Mouse (Mus musculus): Measurements from ENCODE around the gene Gm20388.

DNA sequence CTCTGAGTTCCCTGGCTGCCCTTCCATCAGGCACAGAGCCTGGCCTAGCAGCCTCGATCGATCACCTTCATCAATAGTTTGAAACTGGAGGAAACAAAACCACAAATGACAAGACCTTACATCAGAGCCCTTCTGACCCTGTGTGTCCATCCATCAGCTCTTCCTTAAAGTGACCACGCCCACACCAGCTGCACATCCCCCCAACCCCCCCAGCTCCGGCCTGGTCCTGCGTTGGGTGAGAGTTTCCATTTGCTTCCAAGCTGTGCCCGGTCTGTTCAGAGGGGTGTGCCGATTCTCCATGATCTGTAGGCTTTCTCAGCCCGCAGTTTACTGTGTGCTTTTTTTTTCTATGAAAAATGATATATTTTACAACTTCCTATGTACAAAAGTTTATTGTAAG is 141.7 kb downstream of the Gm20388 start:
- TF ChIP-seq CTCF (IDR thresholded peaks at IDR 0.05; ENCODE audit: low read depth) (no peak), EP300 (optimal IDR thresholded peaks at IDR 0.05) (no peak)
